Mouse (Mus musculus) kidney, adult 9 months (tissue): ENCODE measurements around the gene Gm17542.
A peak's percentile ranks its signal among the peaks of the same experiment; 100 is the strongest.
"Not testable (repeated sequence)": the region's sequence is repeated elsewhere in the genome, so short reads cannot be mapped to it uniquely, and the experiment has no call there.

ENCODE experiments used
- DNase-seq: peaks from one replicate; pipeline ENCODE4 v3.0.0; 2022

Gm17542 gene

GRCm38 (mm10) chr10:58718110-58718509 lies at the start of gene Gm17542:
Gene Gm17542, minus strand, starts transcription at chr10:58718210.
- not testable (repeated sequence) for DNase-seq

- DNase-seq, result no peak
These were observed 21.8 kb upstream of the Gm17542 start for GRCm38 (mm10) chr10:58739779-58740178.

GRCm38 (mm10) chr10:58738152-58738551 lies 20.1 kb upstream of the Gm17542 start:
- no peak for DNase-seq

GRCm38 (mm10) chr10:58714789-58715148 lies 3.2 kb downstream of the Gm17542 start:
- DNase-seq, result no peak

- DNase-seq, result peak; percentile 3
These were observed 3.9 kb downstream of the Gm17542 start for GRCm38 (mm10) chr10:58713855-58714788.

- no peak for DNase-seq
These were observed 4.8 kb downstream of the Gm17542 start for GRCm38 (mm10) chr10:58713225-58713624.

- no peak for DNase-seq
These were observed 9.0 kb downstream of the Gm17542 start for GRCm38 (mm10) chr10:58709021-58709420.

- no peak for DNase-seq
These were observed 17.4 kb downstream of the Gm17542 start for GRCm38 (mm10) chr10:58700578-58700977.

- DNase-seq, result no peak
These were observed 17.9 kb downstream of the Gm17542 start for GRCm38 (mm10) chr10:58700160-58700559.

- no peak for DNase-seq
These were observed 19.1 kb downstream of the Gm17542 start for GRCm38 (mm10) chr10:58698955-58699354.

- no peak for DNase-seq
These were observed 27.0 kb downstream of the Gm17542 start for GRCm38 (mm10) chr10:58691051-58691450.

- no peak for DNase-seq
These were observed 38.7 kb downstream of the Gm17542 start for GRCm38 (mm10) chr10:58679298-58679697.

GRCm38 (mm10) chr10:58675533-58675932 lies 42.5 kb downstream of the Gm17542 start, which contains the start of gene Edar:
Gene Edar, minus strand, starts transcription at chr10:58675654.
- peak; percentile 77 for DNase-seq

- peak; percentile 78 for DNase-seq
These were observed 44.5 kb downstream of the Gm17542 start for GRCm38 (mm10) chr10:58673278-58674061.

- no peak for DNase-seq
These were observed 45.3 kb downstream of the Gm17542 start for GRCm38 (mm10) chr10:58672557-58673277.

- peak; percentile 38 for DNase-seq
These were observed 54.1 kb downstream of the Gm17542 start for GRCm38 (mm10) chr10:58663868-58664267.
